Mouse (Mus musculus) cerebellum, adult 2 months (tissue): ENCODE measurements around the gene Slc52a3. TPM values are rescaled to one million over a fixed set of nuclear protein-coding genes. Genes with fewer than 3 reads are reported as not detected.

ENCODE experiments used
- DNase-seq, 2 experiments: peaks; one replicate each; pipeline ENCODE4 v3.0.0; 2021
- H3K27ac ChIP-seq: fragments of 200-500 bp; 2 replicates; pipeline ENCODE4 v1.5.1; 2012; ENCODE audit warnings: low read length, control low read depth, inconsistent platforms; ENCODE audit not compliant: insufficient read depth
- H3K27me3 ChIP-seq: fragments of 200-500 bp; 2 replicates; pipeline ENCODE4 v1.6.1; 2012; ENCODE audit warnings: inconsistent platforms, mild to moderate bottlenecking, low read length, moderate library complexity; ENCODE audit not compliant: control insufficient read depth, insufficient read depth
- H3K4me1 ChIP-seq: fragments of 200-500 bp; 2 replicates; pipeline ENCODE4 v1.6.1; 2011; ENCODE audit warnings: low read length; ENCODE audit not compliant: control insufficient read depth, insufficient read depth
- H3K4me3 ChIP-seq: fragments of 200-500 bp; replicated peaks from 2 replicates; pipeline ENCODE3; 2011; ENCODE audit warnings: mild to moderate bottlenecking, low read depth, low read length, control low read depth; ENCODE audit not compliant: insufficient read depth
- CTCF ChIP-seq: fragments of 200-500 bp; IDR thresholded peaks from 2 replicates; pipeline ENCODE4 v1.5.1; 2011; ENCODE audit warnings: low read depth, mild to moderate bottlenecking, control low read depth, low read length, moderate library complexity, borderline replicate concordance; ENCODE audit not compliant: insufficient read depth
- POLR2A ChIP-seq: fragments of 200-500 bp; IDR thresholded peaks from 2 replicates; pipeline ENCODE4 v1.6.1; 2011; ENCODE audit warnings: low read length, control low read depth, borderline replicate concordance; ENCODE audit not compliant: insufficient read depth
- WGBS: fragments of 180-500 bp; shearing (Covaris S2); methylation state at CpG from one replicate; pipeline ENCODE4 v1.1.7; 2018; 5-methylcytosine and 5-hydroxymethylcytosine counted together
- polyA plus RNA-seq: library from polyadenylated mRNA; depleted of rRNA; stranded (reverse); fragments of >200 nt; gene quantifications from 2 replicates; pipeline ENCODE4 v1.2.3, GENCODE M21; 2012; rRNA removed

Gene Slc52a3
- 2.1 and 2.6 TPM in 2 replicates for polyA plus RNA-seq

DNA sequence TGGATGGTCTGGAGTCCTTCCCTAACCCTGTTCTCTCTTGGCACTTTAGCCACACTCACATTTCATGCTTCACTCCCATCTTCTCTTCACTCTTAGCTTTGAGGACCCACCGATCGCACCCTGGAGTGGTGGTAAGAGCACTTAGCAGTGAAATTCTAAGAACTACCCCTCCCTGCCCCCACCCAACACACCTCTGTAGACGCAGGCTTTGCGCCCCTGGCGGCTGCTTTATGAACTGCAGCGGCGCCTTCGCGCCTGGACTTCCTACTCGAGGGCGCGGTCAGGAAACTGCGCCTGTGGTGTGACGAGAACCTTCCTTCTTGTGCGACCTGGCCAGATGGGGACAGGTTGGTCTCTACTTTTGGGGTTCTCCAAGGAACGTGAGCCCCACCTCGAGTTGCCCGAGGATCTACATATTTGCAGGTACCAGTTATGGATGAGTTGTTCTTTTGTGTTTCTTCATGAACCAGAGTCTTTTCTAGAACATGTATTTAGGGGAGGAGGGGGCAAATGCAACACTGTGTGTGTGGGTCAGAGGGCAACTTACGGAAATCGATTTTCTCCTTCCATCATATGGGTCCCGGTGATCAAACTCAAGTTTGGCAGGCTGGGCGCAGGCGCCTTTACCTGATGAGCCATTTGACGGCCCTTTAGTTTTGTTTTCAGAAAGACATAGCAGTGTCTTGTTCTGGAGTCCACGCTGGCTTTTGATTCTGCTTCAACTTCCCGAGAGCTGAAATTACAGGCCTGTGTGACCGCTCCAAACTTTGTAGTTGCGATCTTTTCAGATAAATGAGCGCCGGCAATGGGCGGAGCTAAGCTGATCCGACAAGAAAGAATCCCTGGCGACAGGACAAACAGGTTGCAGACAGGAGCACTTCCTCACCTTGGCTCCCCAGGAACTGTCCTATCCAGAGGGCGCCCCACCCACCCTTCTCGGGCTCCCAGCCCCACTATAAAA is at the start of gene Slc52a3:
Slc52a3 (plus strand) TSS at position 283 of the 961 bp plus-strand sequence.
- Histone ChIP-seq H3K4me1 (no peaks in the 10 kb centered on the region; the same call in 1 of the 2 replicates), H3K27ac (no peak within 1 kb of the TSS), H3K27me3 (no peaks in the 10 kb centered on the region; the same call in 1 of the 2 replicates), H3K4me3 (no peak within 1 kb of the TSS)
- TF ChIP-seq POLR2A: no peak
- peak; percentile 80 for TF ChIP-seq CTCF
- DNase-seq: peak; percentile 57 to 76
- 17% methylated on average over 35 of the region's 35 CpGs for WGBS

DNA sequence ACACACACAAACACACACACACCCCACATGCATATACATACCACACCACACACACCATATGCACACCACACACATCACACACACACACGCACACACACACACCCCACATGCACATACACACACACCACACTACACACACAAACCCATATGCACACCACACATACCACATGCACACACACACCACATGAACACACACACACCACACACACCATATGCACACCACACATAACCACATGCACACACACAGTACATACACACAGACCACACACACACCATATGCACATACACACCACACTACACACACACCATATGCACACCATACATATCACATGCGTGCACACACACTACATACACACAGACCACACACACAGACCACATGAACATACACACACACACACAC is 48.7 kb upstream of the Slc52a3 start:
- H3K27me3 ChIP-seq: no peaks in the 10 kb centered on the region; the same call in 1 of the 2 replicates
- H3K4me3 ChIP-seq: no peak overlapping the region
- no peaks in the 10 kb centered on the region for H3K4me1 ChIP-seq
- DNase-seq: no peak
- H3K27ac ChIP-seq: no peak overlapping the region
- WGBS: 95% methylated on average over 2 of the region's 2 CpGs
- TF ChIP-seq CTCF (no peak), POLR2A (no peak)

DNA sequence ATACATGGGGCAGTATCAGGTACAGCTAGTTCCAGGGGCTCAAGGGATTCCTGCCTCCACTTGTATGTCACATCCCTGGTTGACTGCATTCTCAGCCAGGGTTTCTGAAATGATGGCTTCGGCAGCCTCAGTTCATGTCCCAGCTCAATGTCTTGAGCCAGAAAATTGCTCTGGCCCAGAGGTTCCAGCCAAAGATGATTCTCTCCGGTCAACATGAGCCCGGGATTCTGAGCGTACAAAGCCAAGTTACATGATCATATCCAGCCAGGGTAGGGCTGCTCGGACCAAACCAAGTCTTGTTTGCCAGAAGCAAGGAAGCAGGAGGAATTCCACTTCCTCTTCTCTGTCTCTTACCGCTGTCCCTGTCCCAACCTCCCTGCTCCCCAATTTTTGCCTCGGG is 48.0 kb upstream of the Slc52a3 start:
- DNase-seq: no peak
- WGBS: 30% methylated on average over 7 of the region's 7 CpGs

DNA sequence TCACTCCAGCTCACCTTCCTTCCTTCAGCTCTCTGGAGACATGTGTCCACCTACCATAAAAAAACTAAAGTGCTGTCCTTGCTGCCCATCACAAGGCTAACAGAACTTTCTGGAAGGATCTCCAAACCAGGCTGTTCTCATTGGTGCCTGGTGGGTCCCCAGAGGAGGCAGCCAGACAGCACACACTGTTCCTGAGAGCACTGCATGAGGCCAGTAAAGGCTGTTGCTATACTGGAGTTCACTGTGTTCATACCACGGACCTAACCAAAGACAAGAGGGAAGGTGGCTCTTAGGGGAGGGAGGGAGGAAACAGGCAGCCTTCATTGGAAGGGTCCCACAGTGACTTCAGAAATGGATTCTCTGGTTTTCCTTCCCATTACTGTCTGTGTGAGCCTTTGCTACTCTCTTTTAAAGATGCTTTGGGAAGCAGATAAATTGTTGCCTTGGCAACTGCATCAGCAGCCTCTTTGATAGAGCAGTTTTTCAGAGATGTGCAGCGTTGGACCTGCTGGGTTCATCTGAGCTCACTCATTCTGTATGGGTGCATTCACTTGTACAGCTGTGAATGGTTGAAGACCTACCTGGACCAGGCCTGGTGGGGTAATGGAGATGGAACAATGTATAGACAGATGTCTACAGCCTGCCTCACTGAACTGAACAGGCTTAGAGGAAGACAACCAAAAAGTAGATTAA is 47.1 kb upstream of the Slc52a3 start:
- 51% methylated on average over 2 of the region's 2 CpGs for WGBS
- Histone ChIP-seq H3K4me3 (no peak overlapping the region), H3K27me3 (no peaks in the 10 kb centered on the region; the same call in 1 of the 2 replicates), H3K27ac (no peak overlapping the region), H3K4me1 (no peaks in the 10 kb centered on the region)
- no peak for DNase-seq
- TF ChIP-seq CTCF (no peak), POLR2A (no peak)

More for the DNA sequence above, 48.0 kb upstream of the Slc52a3 start:
- H3K27ac ChIP-seq: no peak overlapping the region
- H3K4me3 ChIP-seq: no peak overlapping the region
- TF ChIP-seq POLR2A (no peak), CTCF (no peak)
- H3K4me1 ChIP-seq: no peaks in the 10 kb centered on the region
- no peaks in the 10 kb centered on the region; the same call in 1 of the 2 replicates for H3K27me3 ChIP-seq

DNA sequence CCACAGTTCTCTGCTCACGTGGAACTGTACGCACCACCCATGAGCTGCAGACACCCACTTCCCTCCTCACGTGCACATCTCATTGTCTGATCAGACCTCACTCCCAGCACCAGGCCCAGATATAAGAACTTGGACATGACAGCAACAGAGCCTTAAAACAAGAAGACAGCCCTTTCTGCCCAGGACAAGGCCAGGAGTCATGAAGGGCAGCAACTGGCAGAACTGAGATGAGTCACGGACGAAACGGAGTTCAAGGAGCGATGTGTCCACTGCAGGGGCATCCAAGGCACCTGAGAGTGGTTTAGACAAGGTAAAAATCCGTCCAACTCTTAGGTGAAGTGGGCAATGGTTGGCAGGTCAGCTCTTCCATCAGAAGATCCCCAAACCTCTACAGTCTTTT is 42.6 kb upstream of the Slc52a3 start:
- H3K4me1 ChIP-seq: no peaks in the 10 kb centered on the region
- H3K27me3 ChIP-seq: no peaks in the 10 kb centered on the region; the same call in 1 of the 2 replicates
- 88% methylated on average over 8 of the region's 8 CpGs for WGBS
- no peak overlapping the region for H3K4me3 ChIP-seq
- no peak for DNase-seq
- H3K27ac ChIP-seq: no peak overlapping the region
- no peak for TF ChIP-seq CTCF
- TF ChIP-seq POLR2A: no peak

DNA sequence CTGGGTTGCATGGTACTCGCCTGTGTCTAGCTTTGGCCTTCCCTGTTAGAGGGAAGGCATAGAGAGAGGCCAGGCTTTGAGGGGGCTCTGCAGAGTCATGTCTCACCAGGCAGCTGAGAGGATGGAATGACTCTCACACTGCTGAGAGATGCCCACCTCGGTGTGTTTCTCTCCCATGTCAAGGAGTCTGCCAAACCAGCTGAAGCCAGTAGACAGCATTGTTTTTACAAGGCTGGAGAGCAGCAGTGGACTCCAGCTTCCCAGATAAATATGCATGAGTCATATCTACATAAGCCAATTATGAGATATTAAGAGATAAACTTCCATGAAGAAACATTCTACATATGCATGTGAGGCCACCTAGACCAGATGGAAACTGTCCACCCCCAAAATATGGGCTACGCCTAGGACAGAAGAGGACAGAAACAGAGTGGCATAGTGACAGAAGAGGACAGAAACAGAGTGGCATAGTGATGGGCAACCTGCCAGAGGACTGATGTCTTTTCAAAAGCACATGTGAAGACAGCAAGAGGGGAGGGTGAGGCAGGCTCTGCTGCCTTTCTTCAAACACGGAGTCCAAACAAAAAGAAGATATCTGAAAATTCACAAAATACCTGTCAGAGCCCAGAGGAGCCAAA is 39.7 kb upstream of the Slc52a3 start:
- TF ChIP-seq CTCF (no peak), POLR2A (no peak)
- 51% methylated on average over 4 of the region's 4 CpGs for WGBS

DNA sequence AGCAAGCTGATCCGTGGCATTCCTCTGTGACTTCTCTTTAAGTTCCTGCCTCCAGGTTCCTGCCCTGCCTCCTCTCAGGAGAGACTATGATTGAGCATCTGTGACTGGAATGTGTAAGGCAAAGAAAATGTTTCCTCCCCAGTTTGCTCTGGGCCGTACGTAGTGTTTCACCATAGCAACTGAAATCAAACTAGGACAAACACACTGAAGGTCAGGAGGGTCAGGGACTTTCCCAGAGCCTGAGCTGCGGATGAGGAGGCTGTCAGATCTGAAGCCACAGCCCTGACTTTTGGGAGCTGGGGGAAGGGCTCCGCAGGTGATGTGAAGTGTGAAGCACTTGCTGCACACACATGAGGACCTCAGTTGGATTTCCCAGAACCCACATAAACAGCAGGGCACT is 37.0 kb upstream of the Slc52a3 start:
- no peak for DNase-seq
- no peak for TF ChIP-seq CTCF
- no peak for TF ChIP-seq POLR2A
- Histone ChIP-seq H3K27me3 (no peaks in the 10 kb centered on the region), H3K4me3 (no peak overlapping the region), H3K4me1 (peaks cover 3% of the 10 kb centered on the region), H3K27ac (no peak overlapping the region)
- 82% methylated on average over 5 of the region's 5 CpGs for WGBS

More for the DNA sequence above, 39.7 kb upstream of the Slc52a3 start:
- DNase-seq: no peak
- no peaks in the 10 kb centered on the region for H3K4me1 ChIP-seq
- H3K27ac ChIP-seq: no peak overlapping the region
- H3K4me3 ChIP-seq: no peak overlapping the region
- no peaks in the 10 kb centered on the region for H3K27me3 ChIP-seq
